Mouse (Mus musculus) heart, postnatal 0 days (tissue): ENCODE data around the gene Pcyt1a. TPM values are rescaled to one million over a fixed set of nuclear protein-coding genes. Genes with fewer than 3 reads are reported as not detected.

ENCODE experiments used
- ATAC-seq: fragments of 200-750 bp; cut with Nextera tagmentation; 2 replicates; pipeline ENCODE4 v1.8.0; 2017; ENCODE audit warnings: low read depth, moderate number of reproducible peaks, moderate library complexity; ENCODE audit not compliant: insufficient read depth
- DNase-seq: peaks from one replicate; pipeline ENCODE4 v3.0.0-alpha.2; 2016; ENCODE audit warnings: low spot score
- H3K27ac ChIP-seq: fragments of 300-500 bp; sonication (generic); 2 replicates; pipeline ENCODE4 v1.5.1; 2014; ENCODE audit warnings: low read depth, mild to moderate bottlenecking
- H3K27me3 ChIP-seq: fragments of 300-500 bp; sonication (generic); 2 replicates; pipeline ENCODE4 v1.6.1; 2014; ENCODE audit warnings: low read length, mixed read lengths; ENCODE audit not compliant: control insufficient read depth, insufficient read depth
- H3K36me3 ChIP-seq: fragments of 300-500 bp; sonication (generic); replicated peaks from 2 replicates; pipeline ENCODE4 v1.6.1; 2014; ENCODE audit warnings: low read length, mixed read lengths; ENCODE audit not compliant: control insufficient read depth, insufficient read depth
- H3K4me1 ChIP-seq: fragments of 300-500 bp; sonication (generic); 2 replicates; pipeline ENCODE4 v1.6.1; 2014; ENCODE audit warnings: antibody characterized with exemption; ENCODE audit not compliant: control insufficient read depth, insufficient read depth
- H3K4me2 ChIP-seq: fragments of 300-500 bp; sonication (generic); 2 replicates; pipeline ENCODE4 v1.6.1; 2014; ENCODE audit warnings: low read depth, mild to moderate bottlenecking, low read length, moderate library complexity
- H3K4me3 ChIP-seq: fragments of 300-500 bp; sonication (generic); 2 replicates; pipeline ENCODE4 v1.5.1; 2014; ENCODE audit warnings: low read depth, low read length
- H3K9ac ChIP-seq: fragments of 300-500 bp; sonication (generic); replicated peaks from 2 replicates; pipeline ENCODE4 v1.6.1; 2014; ENCODE audit warnings: low read depth, low read length, mixed read lengths
- H3K9me3 ChIP-seq: fragments of 300-500 bp; sonication (generic); replicated peaks from 2 replicates; pipeline ENCODE4 v1.6.1; 2016; ENCODE audit warnings: low read length; ENCODE audit not compliant: control insufficient read depth
- CTCF ChIP-seq: IDR thresholded peaks from 2 replicates; pipeline ENCODE4 v1.5.1; 2016; ENCODE audit warnings: antibody characterized with exemption, control low read depth, low read depth
- EP300 ChIP-seq: IDR thresholded peaks from 2 replicates; pipeline ENCODE4 v1.6.1; 2016; ENCODE audit warnings: antibody characterized with exemption, low read depth
- WGBS: fragments of 180-500 bp; shearing (Covaris S2); extraction: QIAGEN DNeasy Blood & Tissue Kit; methylation state at CpG from one replicate; pipeline ENCODE4 v1.1.7; 2014; 5-methylcytosine and 5-hydroxymethylcytosine counted together
- polyA plus RNA-seq: library from polyadenylated mRNA; unstranded; fragments of >200 nt; fragmentation: Nextera tagmentation; extraction: Ambion mirVana; gene quantifications from 2 replicates; pipeline ENCODE4 v1.2.1, GENCODE M21; 2015
- total RNA-seq: library from RNA; depleted of rRNA; stranded (reverse); fragments of >200 nt; gene quantifications from 2 replicates; pipeline ENCODE4 v1.2.3, GENCODE M21; 2014; ENCODE audit warnings: low replicate concordance

The Pcyt1a gene
- total and polyA plus RNA-seq, 2 experiments from 2014 or later: 45.4 to 50.3 TPM

- DNase-seq: no peak
- Histone ChIP-seq H3K4me3 (no peak overlapping the region), H3K36me3 (peaks cover 52% of the 10 kb centered on the region), H3K4me2 (no peak overlapping the region), H3K27ac (no peak overlapping the region), H3K9me3 (no peaks in the 10 kb centered on the region), H3K27me3 (no peaks in the 10 kb centered on the region), H3K9ac (no peak overlapping the region), H3K4me1 (peaks cover 3% of the 10 kb centered on the region)
- ATAC-seq: no peak
- no peak for TF ChIP-seq EP300
- no peak for TF ChIP-seq CTCF
- 87% methylated on average over 7 of the region's 7 CpGs for WGBS
Measured at GRCm38 (mm10) chr16:32472276-32473015, 41.7 kb downstream of the Pcyt1a start.

- peak; percentile 60; the same call in 1 of the 2 replicates for ATAC-seq
- Histone ChIP-seq H3K4me3 (no peak overlapping the region), H3K4me1 (peaks cover 9% of the 10 kb centered on the region), H3K9me3 (no peaks in the 10 kb centered on the region), H3K36me3 (peaks cover 12% of the 10 kb centered on the region), H3K27me3 (no peaks in the 10 kb centered on the region), H3K9ac (no peak overlapping the region), H3K4me2 (no peak overlapping the region), H3K27ac (no peak overlapping the region)
- no peak for DNase-seq
- TF ChIP-seq CTCF (no peak), EP300 (no peak)
- WGBS: 24% methylated on average over 6 of the region's 6 CpGs
Measured at GRCm38 (mm10) chr16:32477315-32477714, 46.6 kb downstream of the Pcyt1a start.

GRCm38 (mm10) chr16:32479415-32479814, 48.7 kb downstream of the Pcyt1a start:
- TF ChIP-seq CTCF (no peak), EP300 (no peak)
- 64% methylated on average over 2 of the region's 2 CpGs for WGBS
- H3K4me1 ChIP-seq: peaks cover 9% of the 10 kb centered on the region

GRCm38 (mm10) chr16:32484431-32484871, 53.7 kb downstream of the Pcyt1a start:
- H3K4me2 ChIP-seq: no peak overlapping the region
- peaks cover 10% of the 10 kb centered on the region; the same call in 1 of the 2 replicates for H3K4me1 ChIP-seq
- DNase-seq (no peak), ATAC-seq (no peak)
- H3K4me3 ChIP-seq: no peak overlapping the region
- TF ChIP-seq CTCF: no peak
- TF ChIP-seq EP300: no peak
- no peaks in the 10 kb centered on the region for H3K9me3 ChIP-seq
- no peaks in the 10 kb centered on the region for H3K27me3 ChIP-seq
- H3K27ac ChIP-seq: no peak overlapping the region
- H3K9ac ChIP-seq: no peak overlapping the region
- no peaks in the 10 kb centered on the region for H3K36me3 ChIP-seq
- 60% methylated on average over 7 of the region's 7 CpGs for WGBS

More at GRCm38 (mm10) chr16:32479415-32479814, 48.7 kb downstream of the Pcyt1a start:
- DNase-seq: no peak
- H3K27ac ChIP-seq: no peak overlapping the region
- ATAC-seq: no peak
- no peaks in the 10 kb centered on the region for H3K9me3 ChIP-seq
- H3K9ac ChIP-seq: no peak overlapping the region
- H3K4me3 ChIP-seq: no peak overlapping the region
- H3K27me3 ChIP-seq: no peaks in the 10 kb centered on the region
- no peaks in the 10 kb centered on the region for H3K36me3 ChIP-seq
- no peak overlapping the region for H3K4me2 ChIP-seq

- 73% methylated on average over 2 of the region's 2 CpGs for WGBS
Measured at GRCm38 (mm10) chr16:32485209-32485608, 54.5 kb downstream of the Pcyt1a start.

More at GRCm38 (mm10) chr16:32485209-32485608, 54.5 kb downstream of the Pcyt1a start:
- ATAC-seq (no peak), DNase-seq (no peak)
- no peaks in the 10 kb centered on the region for H3K36me3 ChIP-seq
- no peaks in the 10 kb centered on the region for H3K9me3 ChIP-seq
- peaks cover 10% of the 10 kb centered on the region; the same call in 1 of the 2 replicates for H3K4me1 ChIP-seq
- no peaks in the 10 kb centered on the region for H3K27me3 ChIP-seq
- H3K27ac ChIP-seq: no peak overlapping the region
- no peak for TF ChIP-seq EP300
- no peak for TF ChIP-seq CTCF
- H3K9ac ChIP-seq: no peak overlapping the region
- no peak overlapping the region for H3K4me3 ChIP-seq
- H3K4me2 ChIP-seq: no peak overlapping the region
